In genomic region chr11:99047120-99047519, GRCm38 (mm10) we compare ENCODE assay signal across 9 mouse cellular contexts. TPM values are rescaled to one million over a fixed set of nuclear protein-coding genes. Genes with fewer than 3 reads are reported as not detected.
A peak's percentile ranks its signal among the peaks of the same experiment; 100 is the strongest.
DNase-seq lines count a peak whose midpoint lies in the region; ATAC-seq and TF ChIP-seq lines count a peak whose summit lies in the region.
"Had no signal": no experiment of that assay in that cellular context is flagged by ENCODE, and none has a peak within 500 bp of the region (broad histone marks: within the 10 kb centered on the region; RNA-seq: fewer than 3 reads in every experiment).

No protein-coding gene starts in this region.

- no peak overlapping the region for H3K4me2 ChIP-seq in hindbrain, embryonic 13.5 days
- peak overlapping the region; percentile 50 for H3K4me2 ChIP-seq in liver, postnatal 0 days (ENCODE audit: low read depth, low read length)

- peak; percentile 74 for DNase-seq in left cerebral cortex, postnatal 4 days
- no peak for DNase-seq in left cerebral cortex, adult 9 months (ENCODE audit: low spot score in 2 of 2)
- peak; percentile 89 for DNase-seq in gastrocnemius, adult 2 months
- DNase-seq in liver, postnatal 0 days = peak; percentile 59
- peak; percentile 56 for DNase-seq in urinary bladder, postnatal 25 days (ENCODE audit: low spot score)
- DNase-seq in natural killer cell, adult 2 months (ENCODE audit: low spot score in 2 of 2) = no peak
- no peak for DNase-seq in cerebellum, adult 9-11 months

- peak overlapping the region; percentile 90 for H3K27ac ChIP-seq in gastrocnemius, adult 2 months
- H3K27ac ChIP-seq in hindbrain, embryonic 13.5 days = peak overlapping the region; percentile 56
- H3K27ac ChIP-seq in liver, postnatal 0 days (ENCODE audit: low read depth) = peak overlapping the region; percentile 94

- H3K9ac ChIP-seq in hindbrain, embryonic 13.5 days = no peak overlapping the region
- H3K9ac ChIP-seq in liver, postnatal 0 days (replicated peaks) = peak overlapping the region; percentile 58; the same call in 1 of the 2 replicates

- no peaks in the 10 kb centered on the region for H3K9me3 ChIP-seq in hindbrain, embryonic 13.5 days
- no peaks in the 10 kb centered on the region for H3K9me3 ChIP-seq in liver, postnatal 0 days (ENCODE audit: low read length)

- WGBS in hindbrain, embryonic 13.5 days = 40% methylated on average over 5 of the region's 5 CpGs
- 54% methylated on average over 5 of the region's 5 CpGs for WGBS in liver, postnatal 0 days (ENCODE audit: insufficient replicate concordance)

- peaks cover 40% of the 10 kb centered on the region for H3K4me1 ChIP-seq in hindbrain, embryonic 13.5 days (replicated peaks)
- peaks cover 21% of the 10 kb centered on the region for H3K4me1 ChIP-seq in liver, postnatal 0 days (ENCODE audit: insufficient read depth)

- TF ChIP-seq CTCF in gastrocnemius, adult 2 months (IDR thresholded peaks at IDR 0.05) = no peak
- no peak for TF ChIP-seq CTCF in liver, postnatal 0 days (IDR thresholded peaks at IDR 0.05; ENCODE audit: low read depth)

- H3K4me3 ChIP-seq in gastrocnemius, adult 2 months = peak overlapping the region; percentile 1
- no peak overlapping the region for H3K4me3 ChIP-seq in hindbrain, embryonic 13.5 days
- no peak overlapping the region for H3K4me3 ChIP-seq in liver, postnatal 0 days (ENCODE audit: low read depth, low read length)

- intact Hi-C loops in left cerebral cortex, postnatal 4 days (cut with DNase I) = no loop called here
- intact Hi-C loops in gastrocnemius, adult 2 months (cut with DNase I) = no loop called here

- no peak for TF ChIP-seq EP300 in liver, postnatal 0 days (IDR thresholded peaks at IDR 0.05; ENCODE audit: low read depth)

- H3K36me3 ChIP-seq in hindbrain, embryonic 13.5 days = peaks cover 26% of the 10 kb centered on the region
- peaks cover 42% of the 10 kb centered on the region for H3K36me3 ChIP-seq in liver, postnatal 0 days (replicated peaks; ENCODE audit: insufficient read depth, low read length)

- no peaks in the 10 kb centered on the region for H3K27me3 ChIP-seq in hindbrain, embryonic 13.5 days
- H3K27me3 ChIP-seq in liver, postnatal 0 days (ENCODE audit: insufficient read depth, low read length) = no peaks in the 10 kb centered on the region

- no peak for ATAC-seq in hindbrain, embryonic 13.5 days (ENCODE audit: low FRiP score)
- ATAC-seq in liver, postnatal 0 days = no peak

RNA-seq across cellular contexts. Expression of gene Igfbp4, which starts 6.1 kb away (rescaled TPM):
- 10 to 100 TPM; 66.1 to 80.1 TPM for total RNA-seq in left cerebral cortex, postnatal 4 days (2021)
- total RNA-seq in gastrocnemius, adult 2 months (2021) = 10 to 100 TPM; 30.4 to 36.8 TPM
- polyA plus RNA-seq in hindbrain, embryonic 13.5 days (2015; fragmentation: Nextera tagmentation; extraction: Ambion mirVana) = 194 and 196 TPM in 2 replicates
- polyA plus RNA-seq in liver, postnatal 0 days (2015; fragmentation: Nextera tagmentation; extraction: Ambion mirVana) = 665 and 672 TPM in 2 replicates

RNA-seq across cellular contexts. Expression of gene Top2a, which starts 23.1 kb away (rescaled TPM):
- 10 to 100 TPM; 28.2 to 28.4 TPM for total RNA-seq in left cerebral cortex, postnatal 4 days (2021)
- total RNA-seq in gastrocnemius, adult 2 months (2021) = under 1 TPM; 0.11 to 0.18 TPM
- polyA plus RNA-seq in hindbrain, embryonic 13.5 days (2015; fragmentation: Nextera tagmentation; extraction: Ambion mirVana) = 55.7 and 62.2 TPM in 2 replicates
- polyA plus RNA-seq in liver, postnatal 0 days (2015; fragmentation: Nextera tagmentation; extraction: Ambion mirVana) = 74.3 and 90.2 TPM in 2 replicates

RNA-seq across cellular contexts. Expression of gene Tns4, which starts 42.0 kb away (rescaled TPM):
- not detected for total RNA-seq in left cerebral cortex, postnatal 4 days (2021)
- total RNA-seq in gastrocnemius, adult 2 months (2021) = under 1 TPM in 1 of 2 experiments, not detected in 1; 0.22 TPM
- 0.17 and 0.19 TPM in 2 replicates for polyA plus RNA-seq in hindbrain, embryonic 13.5 days (2015; fragmentation: Nextera tagmentation; extraction: Ambion mirVana)
- 0.25 and 0.31 TPM in 2 replicates for polyA plus RNA-seq in liver, postnatal 0 days (2015; fragmentation: Nextera tagmentation; extraction: Ambion mirVana)
- total RNA-seq: hematopoietic stem cell, adult 5-6 weeks had no signal

Comparison
In these comparisons a context has a peak if more than half of its experiments do, and no peak if none do; other contexts are left out.
1. DNase-seq: peak in left cerebral cortex, postnatal 4 days (single experiment), gastrocnemius, adult 2 months (single experiment), liver, postnatal 0 days (single experiment) and urinary bladder, postnatal 25 days (single experiment); none in left cerebral cortex, adult 9 months (0 of 2), natural killer cell, adult 2 months (0 of 2) and cerebellum, adult 9-11 months (single experiment).
2. RNA of gene Top2a, which starts 23.1 kb away (total RNA-seq): 28.2 to 28.4 TPM in left cerebral cortex, postnatal 4 days; 0.11 to 0.18 TPM in gastrocnemius, adult 2 months; every median in the first group is over 10 times any median in the second.
3. Peak in every context shown above with its lines, with median percentiles within 50 percentile points of each other: H3K27ac ChIP-seq.